Mouse (Mus musculus): ENCODE results near the gene Mtf1. TPM values are rescaled to one million over a fixed set of nuclear protein-coding genes. Genes with fewer than 3 reads are reported as not detected.
A peak's percentile ranks its signal among the peaks of the same experiment; 100 is the strongest.

The Mtf1 gene
- polyA plus RNA-seq, 1 experiment from 2014 or later, result 11.7 TPM

DNA sequence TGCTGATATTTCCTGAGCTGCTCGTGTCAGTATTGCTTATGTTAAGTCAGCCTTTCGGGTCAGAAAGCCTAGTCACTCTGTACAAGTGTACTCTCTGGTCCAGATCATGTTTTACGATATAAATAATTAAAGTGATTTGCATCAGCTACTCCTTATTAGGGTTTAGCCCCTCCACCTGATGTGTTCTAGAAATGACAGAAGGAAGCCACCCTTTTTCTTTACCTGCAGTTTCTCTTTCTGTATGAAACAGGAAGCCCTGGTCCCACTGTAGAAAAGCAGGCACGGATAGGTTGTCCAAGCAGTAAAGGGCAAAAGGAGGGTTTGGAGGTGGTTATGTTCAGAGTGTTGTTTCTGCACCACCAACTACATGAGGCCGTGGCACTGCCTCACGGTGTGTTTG, 1.5 kb downstream of the Mtf1 start:
- ATAC-seq (ENCODE audit: insufficient read depth, low FRiP score, low read depth), result no peak
- Histone ChIP-seq H3K27me3 (replicated peaks) (no peaks in the 10 kb centered on the region), H3K4me2 (peak overlapping the region; percentile 84), H3K9me3 (no peaks in the 10 kb centered on the region), H3K9ac (no peak overlapping the region), H3K4me3 (replicated peaks) (peak overlapping the region; percentile 96), H3K27ac (no peak overlapping the region), H3K36me3 (peaks cover 38% of the 10 kb centered on the region; the same call in 1 of the 2 replicates), H3K4me1 (peaks cover 15% of the 10 kb centered on the region)
- WGBS, result 73% methylated on average over 6 of the region's 6 CpGs

DNA sequence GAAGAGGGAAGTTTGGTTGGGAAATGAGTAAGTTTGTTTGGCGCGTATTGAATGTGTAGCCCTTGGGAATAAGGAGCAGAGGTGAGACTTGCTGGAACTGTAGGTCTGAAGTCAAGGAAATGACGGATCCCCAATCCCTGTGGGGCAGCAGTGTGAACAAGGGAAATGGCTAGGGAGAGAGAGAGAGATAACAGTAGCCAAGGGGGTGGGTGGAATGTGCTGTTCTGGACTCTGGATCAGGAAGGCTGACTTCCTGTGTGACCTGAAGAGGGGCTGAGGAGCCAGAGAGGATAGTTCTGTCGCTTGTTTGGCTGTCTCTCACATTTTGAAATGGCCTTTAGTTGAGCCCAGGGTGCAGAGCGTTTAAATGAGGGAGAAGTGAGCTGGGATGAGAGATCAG, 6.6 kb downstream of the Mtf1 start:
- Histone ChIP-seq H3K4me3 (replicated peaks) (no peak overlapping the region), H3K27me3 (replicated peaks) (no peaks in the 10 kb centered on the region), H3K4me2 (no peak overlapping the region), H3K9me3 (no peaks in the 10 kb centered on the region), H3K36me3 (peaks cover 20% of the 10 kb centered on the region; the same call in 1 of the 2 replicates), H3K9ac (no peak overlapping the region), H3K27ac (no peak overlapping the region), H3K4me1 (peaks cover 1% of the 10 kb centered on the region)
- ATAC-seq (ENCODE audit: insufficient read depth, low FRiP score, low read depth), result no peak
- 69% methylated on average over 5 of the region's 5 CpGs for WGBS

DNA sequence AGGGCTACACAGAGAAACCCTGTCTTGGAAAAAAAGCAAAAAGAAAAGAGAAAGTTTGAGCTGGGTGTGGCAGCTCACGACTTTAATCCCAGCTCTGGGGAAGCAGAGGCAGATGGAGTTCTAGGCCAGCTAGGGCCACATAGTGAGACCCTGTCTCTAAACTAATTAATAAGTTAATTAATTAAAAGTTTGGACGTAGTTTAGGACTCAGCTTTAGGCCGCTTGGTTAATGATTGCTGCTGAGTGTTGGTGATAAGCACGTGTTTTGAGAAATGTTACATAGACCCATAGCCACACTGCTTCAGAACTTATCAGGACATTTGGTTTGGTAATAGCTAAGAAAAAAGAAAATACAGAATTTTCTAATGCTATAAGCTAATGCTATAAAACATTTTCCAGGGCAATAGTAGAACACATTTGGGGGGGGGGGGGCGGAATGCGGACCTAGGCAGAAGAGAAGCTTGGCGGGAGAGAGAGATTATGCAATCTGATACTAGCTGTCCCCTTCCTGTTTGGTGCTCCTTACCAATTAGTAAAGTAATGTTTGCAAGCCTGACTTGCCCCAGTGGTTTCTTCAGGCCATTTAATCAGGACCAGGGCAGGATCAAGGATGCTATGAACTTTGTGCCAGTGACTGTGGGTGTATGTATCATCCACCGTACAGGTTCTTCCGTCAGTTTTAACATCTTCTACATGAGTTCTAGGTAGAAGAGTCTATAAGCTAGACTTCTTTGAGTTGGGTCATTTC, 7.4 kb downstream of the Mtf1 start:
- H3K9me3 ChIP-seq, result no peaks in the 10 kb centered on the region
- H3K9ac ChIP-seq, result no peak overlapping the region
- 77% methylated on average over 9 of the region's 9 CpGs for WGBS
- H3K4me1 ChIP-seq, result no peaks in the 10 kb centered on the region
- no peak overlapping the region for H3K27ac ChIP-seq
- ATAC-seq (ENCODE audit: insufficient read depth, low FRiP score, low read depth), result no peak
- no peak overlapping the region for H3K4me2 ChIP-seq
- H3K27me3 ChIP-seq (replicated peaks), result no peaks in the 10 kb centered on the region
- H3K36me3 ChIP-seq, result peaks cover 20% of the 10 kb centered on the region; the same call in 1 of the 2 replicates
- H3K4me3 ChIP-seq (replicated peaks), result no peak overlapping the region

DNA sequence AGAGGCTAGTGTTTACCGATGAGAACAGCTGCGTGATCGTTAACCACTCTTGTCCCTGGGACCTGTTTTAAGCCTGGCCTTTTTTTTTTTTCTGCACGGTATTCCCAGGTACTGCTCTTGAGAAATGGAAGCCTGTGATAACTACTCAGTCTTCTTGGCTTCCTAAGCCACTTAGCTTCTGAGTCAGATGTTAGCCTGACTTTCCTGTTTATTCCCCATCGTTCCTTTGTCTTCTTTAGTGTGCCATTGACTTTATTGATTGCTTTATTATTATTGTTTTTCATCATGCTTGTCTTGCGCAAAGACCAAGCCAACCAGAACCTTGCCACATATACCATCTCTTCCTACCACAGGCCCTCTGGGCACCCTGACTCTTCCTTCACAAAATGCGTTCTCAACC, 8.2 kb downstream of the Mtf1 start:
- H3K36me3 ChIP-seq, result peaks cover 12% of the 10 kb centered on the region; the same call in 1 of the 2 replicates
- WGBS, result 81% methylated on average over 7 of the region's 7 CpGs
- H3K4me2 ChIP-seq, result no peak overlapping the region
- no peak overlapping the region for H3K27ac ChIP-seq
- H3K4me1 ChIP-seq, result no peaks in the 10 kb centered on the region
- no peak overlapping the region for H3K4me3 ChIP-seq (replicated peaks)
- H3K9ac ChIP-seq, result no peak overlapping the region
- ATAC-seq (ENCODE audit: insufficient read depth, low FRiP score, low read depth), result no peak
- H3K9me3 ChIP-seq, result no peaks in the 10 kb centered on the region
- H3K27me3 ChIP-seq (replicated peaks), result no peaks in the 10 kb centered on the region

DNA sequence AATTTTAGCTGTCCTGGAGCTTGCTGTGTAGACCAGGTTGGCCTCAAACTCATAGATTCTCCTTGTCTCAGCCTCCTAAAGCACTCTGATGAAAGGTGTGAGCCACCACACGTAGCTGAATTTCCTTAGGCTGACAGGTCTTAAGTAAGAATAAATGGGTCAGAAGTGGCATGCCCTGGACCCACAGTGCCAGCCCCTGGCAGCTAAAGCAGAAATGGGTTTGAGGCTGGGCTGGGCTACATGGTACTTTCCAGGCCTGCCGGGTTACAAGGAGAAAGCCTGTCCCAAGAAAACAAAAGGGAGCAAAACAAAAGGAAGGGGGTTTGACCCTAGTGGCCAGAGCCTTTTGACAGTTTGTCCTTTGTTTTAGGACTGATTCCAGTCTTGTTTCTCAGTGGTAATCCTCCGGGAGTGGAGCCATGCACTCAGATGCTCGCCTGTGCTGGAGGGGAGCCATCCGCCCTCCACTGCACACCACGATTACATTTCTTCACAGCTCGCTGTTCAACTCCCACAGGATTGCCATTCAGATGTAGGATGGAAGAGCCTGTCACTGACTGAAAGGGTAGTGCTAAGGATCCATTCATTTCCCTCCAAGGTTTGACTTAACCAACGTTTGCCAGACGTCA, 9.6 kb downstream of the Mtf1 start:
- no peak overlapping the region for H3K27ac ChIP-seq
- no peak for ATAC-seq (ENCODE audit: insufficient read depth, low FRiP score, low read depth)
- no peak overlapping the region for H3K4me3 ChIP-seq (replicated peaks)
- H3K36me3 ChIP-seq, result peaks cover 3% of the 10 kb centered on the region; the same call in 1 of the 2 replicates
- no peaks in the 10 kb centered on the region for H3K27me3 ChIP-seq (replicated peaks)
- WGBS, result 64% methylated on average over 9 of the region's 9 CpGs
- H3K9me3 ChIP-seq, result no peaks in the 10 kb centered on the region
- H3K4me2 ChIP-seq, result no peak overlapping the region
- no peak overlapping the region for H3K9ac ChIP-seq
- no peaks in the 10 kb centered on the region for H3K4me1 ChIP-seq

DNA sequence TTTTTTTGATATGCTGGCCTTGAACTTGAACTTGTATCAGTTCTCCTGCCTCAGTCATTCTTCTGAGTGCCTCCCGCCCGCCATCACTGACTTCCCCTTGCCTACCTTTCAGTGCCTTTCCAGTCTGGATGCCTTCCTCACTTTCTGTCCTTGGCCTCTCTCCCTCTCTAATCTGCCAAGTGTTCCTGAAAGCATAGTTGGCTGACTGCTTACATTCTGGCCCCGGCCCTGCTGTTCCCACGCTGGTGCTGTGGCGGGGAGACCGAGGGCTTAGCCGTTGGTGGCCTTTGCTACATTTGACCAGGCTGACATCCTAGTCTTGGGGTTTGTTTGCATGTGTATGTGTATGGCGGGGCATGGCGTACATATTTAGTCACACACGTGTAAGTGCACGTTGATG, 14.0 kb downstream of the Mtf1 start:
- 93% methylated on average over 11 of the region's 11 CpGs for WGBS
- ATAC-seq (ENCODE audit: insufficient read depth, low FRiP score, low read depth), result no peak
- H3K4me2 ChIP-seq, result no peak overlapping the region
- 0 out of 2 replicates have a peak, but pooled peaks cover 10% of the 10 kb centered on the region for H3K4me1 ChIP-seq
- H3K27ac ChIP-seq, result no peak overlapping the region
- H3K9ac ChIP-seq, result no peak overlapping the region
- H3K9me3 ChIP-seq, result no peaks in the 10 kb centered on the region
- peaks cover 5% of the 10 kb centered on the region for H3K36me3 ChIP-seq
- no peaks in the 10 kb centered on the region for H3K27me3 ChIP-seq (replicated peaks)
- no peak overlapping the region for H3K4me3 ChIP-seq (replicated peaks)

DNA sequence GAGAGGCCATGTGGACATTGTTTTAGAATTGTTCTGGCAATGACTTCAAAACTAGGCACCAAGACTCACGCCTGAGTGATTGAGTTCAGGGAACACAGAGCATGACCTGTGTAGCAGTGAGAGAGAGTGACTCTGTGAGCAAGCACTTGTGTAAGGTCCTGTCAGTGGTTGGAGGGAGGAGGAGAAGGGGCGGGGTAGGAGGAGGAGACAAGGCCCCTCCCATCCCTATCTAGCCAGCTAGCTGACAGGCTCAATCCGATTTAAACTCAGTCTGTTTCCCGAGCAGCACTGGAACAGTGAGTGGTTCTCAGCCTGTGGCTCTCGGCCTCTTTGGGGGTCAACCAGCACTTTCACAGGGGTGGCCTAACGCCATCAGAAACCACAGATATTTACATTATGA, 15.9 kb downstream of the Mtf1 start:
- Histone ChIP-seq H3K9me3 (no peaks in the 10 kb centered on the region), H3K27me3 (replicated peaks) (no peaks in the 10 kb centered on the region), H3K4me3 (replicated peaks) (no peak overlapping the region), H3K4me2 (no peak overlapping the region), H3K36me3 (peaks cover 5% of the 10 kb centered on the region), H3K27ac (no peak overlapping the region), H3K9ac (no peak overlapping the region), H3K4me1 (0 out of 2 replicates have a peak, but pooled peaks cover 10% of the 10 kb centered on the region)
- WGBS, result 19% methylated on average over 6 of the region's 6 CpGs
- peak; percentile 92 for ATAC-seq (ENCODE audit: insufficient read depth, low FRiP score, low read depth)

DNA sequence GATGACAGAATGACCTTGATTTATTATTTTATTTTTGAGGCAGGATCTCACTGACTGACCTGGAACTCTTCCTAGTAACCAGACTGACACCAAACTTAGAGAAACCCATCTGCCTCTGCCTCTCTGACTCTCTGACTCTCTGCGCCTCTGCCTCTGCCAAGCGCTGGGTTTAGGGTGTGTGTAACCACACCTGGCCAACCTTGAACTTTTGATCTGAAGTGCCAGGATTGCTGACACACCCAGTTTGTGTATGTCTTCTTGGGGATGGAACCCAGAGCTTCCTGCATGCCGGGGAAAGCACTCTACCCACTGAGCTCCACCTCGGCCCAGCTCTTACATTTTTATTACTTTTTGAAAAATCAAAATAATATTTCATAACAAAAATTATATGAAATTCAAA, 16.9 kb downstream of the Mtf1 start:
- H3K9me3 ChIP-seq, result no peaks in the 10 kb centered on the region
- no peak for ATAC-seq (ENCODE audit: insufficient read depth, low FRiP score, low read depth)
- H3K4me2 ChIP-seq, result no peak overlapping the region
- no peaks in the 10 kb centered on the region for H3K27me3 ChIP-seq (replicated peaks)
- peaks cover 5% of the 10 kb centered on the region; the same call in 1 of the 2 replicates for H3K36me3 ChIP-seq
- no peak overlapping the region for H3K27ac ChIP-seq
- no peak overlapping the region for H3K4me3 ChIP-seq (replicated peaks)
- 89% methylated on average over 4 of the region's 4 CpGs for WGBS
- no peak overlapping the region for H3K9ac ChIP-seq
- H3K4me1 ChIP-seq, result 0 out of 2 replicates have a peak, but pooled peaks cover 10% of the 10 kb centered on the region

DNA sequence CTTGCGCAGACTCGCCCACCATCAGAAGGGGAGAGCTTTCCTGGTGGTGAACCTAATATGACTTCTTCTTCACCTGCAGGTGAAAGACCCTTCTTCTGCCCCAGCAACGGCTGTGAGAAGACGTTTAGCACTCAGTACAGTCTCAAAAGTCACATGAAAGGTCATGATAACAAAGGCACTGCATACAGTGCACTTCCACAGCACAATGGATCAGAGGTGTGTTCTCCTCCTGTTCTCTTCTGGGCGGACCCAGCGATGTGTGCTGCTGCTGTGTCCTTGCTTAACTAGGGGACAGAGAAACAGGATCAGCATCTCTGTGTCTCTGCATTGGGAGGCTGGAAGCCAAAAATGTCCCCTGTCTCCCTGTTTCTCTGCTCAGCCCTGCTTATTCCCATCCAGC, 23.1 kb downstream of the Mtf1 start:
- 91% methylated on average over 6 of the region's 6 CpGs for WGBS
- Histone ChIP-seq H3K9ac (no peak overlapping the region), H3K27me3 (replicated peaks) (no peaks in the 10 kb centered on the region), H3K9me3 (no peaks in the 10 kb centered on the region), H3K36me3 (peaks cover 23% of the 10 kb centered on the region), H3K4me1 (no peaks in the 10 kb centered on the region), H3K4me2 (no peak overlapping the region), H3K4me3 (replicated peaks) (no peak overlapping the region), H3K27ac (no peak overlapping the region)
- no peak for ATAC-seq (ENCODE audit: insufficient read depth, low FRiP score, low read depth)

DNA sequence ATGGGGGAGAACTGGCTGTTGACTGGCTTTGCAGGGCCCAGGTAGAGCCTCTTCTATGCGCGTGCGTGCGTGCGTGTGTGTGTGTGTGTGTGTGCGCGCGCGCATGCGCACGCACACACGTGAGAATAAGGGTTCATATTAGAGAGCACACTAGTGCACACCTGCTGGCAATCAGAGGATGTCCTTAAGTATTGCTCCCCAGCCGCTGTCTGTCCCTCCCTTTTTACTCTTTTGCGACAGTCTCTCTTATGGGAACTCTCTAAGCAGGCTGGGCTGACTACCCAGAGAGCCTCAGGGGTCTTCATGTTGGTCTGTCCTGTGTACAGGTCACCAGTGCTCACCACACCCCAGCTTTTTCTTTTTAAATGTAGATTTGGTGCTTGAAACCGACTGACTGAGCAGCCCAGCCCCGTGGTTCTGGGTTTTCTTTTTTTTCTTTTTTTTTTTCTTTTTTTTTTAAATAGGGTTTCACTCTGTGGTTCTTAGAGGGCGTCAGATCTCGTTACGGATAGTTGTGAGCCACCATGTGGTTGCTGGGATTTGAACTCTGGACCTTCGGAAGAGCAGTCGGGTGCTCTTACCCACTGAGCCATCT, 23.6 kb downstream of the Mtf1 start:
- WGBS, result 94% methylated on average over 21 of the region's 21 CpGs
- Histone ChIP-seq H3K9ac (no peak overlapping the region), H3K4me3 (replicated peaks) (no peak overlapping the region), H3K36me3 (peaks cover 20% of the 10 kb centered on the region; the same call in 1 of the 2 replicates), H3K9me3 (no peaks in the 10 kb centered on the region), H3K27me3 (replicated peaks) (no peaks in the 10 kb centered on the region), H3K4me2 (no peak overlapping the region), H3K4me1 (no peaks in the 10 kb centered on the region), H3K27ac (no peak overlapping the region)
- ATAC-seq (ENCODE audit: insufficient read depth, low FRiP score, low read depth), result no peak

DNA sequence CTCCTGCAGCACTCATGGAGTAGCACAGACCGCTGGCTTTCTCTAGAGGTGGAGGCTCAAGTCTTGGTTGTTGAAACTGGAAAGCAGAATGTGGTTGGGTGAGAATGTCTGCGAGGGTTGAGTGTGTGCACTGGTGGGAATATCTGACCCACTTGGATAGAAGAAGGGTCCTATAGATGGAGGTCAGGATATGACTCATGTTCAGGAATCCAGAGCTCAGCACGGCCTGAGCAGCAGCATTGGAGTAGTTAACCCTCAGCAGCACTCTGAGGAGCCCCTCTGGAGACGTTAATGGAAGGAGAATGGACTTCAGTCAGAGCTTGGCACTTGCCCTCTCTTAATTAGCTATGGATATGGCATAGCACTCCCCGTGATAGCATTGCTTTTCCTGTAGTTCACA, 27.8 kb downstream of the Mtf1 start:
- 73% methylated on average over 5 of the region's 5 CpGs for WGBS
- ATAC-seq (ENCODE audit: insufficient read depth, low FRiP score, low read depth), result no peak

DNA sequence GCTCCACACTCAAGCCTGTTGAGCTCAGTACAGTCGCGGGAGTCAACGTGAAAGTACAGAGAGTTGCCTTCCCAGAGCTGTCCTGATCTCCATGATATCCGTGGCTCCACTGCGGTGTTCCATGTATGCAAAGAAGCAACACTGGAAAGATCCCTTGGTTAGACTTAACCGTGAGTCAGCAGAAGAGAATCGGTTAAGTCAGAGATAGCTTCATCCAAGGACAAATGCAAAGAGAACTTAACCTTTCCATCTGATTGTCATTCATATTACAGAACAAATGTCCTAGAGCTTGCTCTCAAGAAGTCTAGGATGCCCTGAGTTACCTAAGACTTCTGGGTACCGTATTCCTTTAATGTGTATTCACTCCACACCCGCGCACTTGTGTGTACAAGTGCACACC, 30.9 kb downstream of the Mtf1 start:
- H3K4me2 ChIP-seq, result no peak overlapping the region
- WGBS, result 94% methylated on average over 10 of the region's 10 CpGs
- no peak overlapping the region for H3K9ac ChIP-seq
- no peak for ATAC-seq (ENCODE audit: insufficient read depth, low FRiP score, low read depth)
- no peak overlapping the region for H3K4me3 ChIP-seq (replicated peaks)
- no peaks in the 10 kb centered on the region for H3K4me1 ChIP-seq
- no peak overlapping the region for H3K27ac ChIP-seq
- peaks cover 14% of the 10 kb centered on the region; the same call in 1 of the 2 replicates for H3K36me3 ChIP-seq
- H3K27me3 ChIP-seq (replicated peaks), result no peaks in the 10 kb centered on the region
- no peaks in the 10 kb centered on the region for H3K9me3 ChIP-seq

More for the DNA sequence above, 27.8 kb downstream of the Mtf1 start:
- Histone ChIP-seq H3K27ac (no peak overlapping the region), H3K9me3 (no peaks in the 10 kb centered on the region), H3K27me3 (replicated peaks) (no peaks in the 10 kb centered on the region), H3K4me2 (no peak overlapping the region), H3K4me1 (no peaks in the 10 kb centered on the region), H3K36me3 (peaks cover 22% of the 10 kb centered on the region), H3K4me3 (replicated peaks) (no peak overlapping the region), H3K9ac (no peak overlapping the region)

Measured in stomach, embryonic 15.5 days (tissue).